Mouse (Mus musculus) frontal cortex, adult 2 months (tissue): ENCODE measurements around the gene Gstt2. TPM values are rescaled to one million over a fixed set of nuclear protein-coding genes. Genes with fewer than 3 reads are reported as not detected.
A peak's percentile ranks its signal among the peaks of the same experiment; 100 is the strongest.
"Not testable (repeated sequence)": the region's sequence is repeated elsewhere in the genome, so short reads cannot be mapped to it uniquely, and the experiment has no call there.

Source experiments
- DNase-seq, 2 experiments: peaks; one replicate each; pipeline ENCODE4 v3.0.0; 2022; ENCODE audit warnings: low spot score in 1 of 2; ENCODE audit errors: extremely low spot score in 1 of 2
- polyA plus RNA-seq: library from polyadenylated mRNA; depleted of rRNA; stranded (reverse); fragments of >200 nt; gene quantifications from 2 replicates; pipeline ENCODE4 v1.2.3, GENCODE M21; 2012

The Gstt2 gene
- polyA plus RNA-seq, 1 experiment: 17.8 TPM

- no peak for DNase-seq
Measured at GRCm38 (mm10) chr10:75856155-75856907, 19.1 kb upstream of the Gstt2 start.

GRCm38 (mm10) chr10:75855416-75855981, 18.3 kb upstream of the Gstt2 start:
- DNase-seq: no peak

- DNase-seq: no peak
Measured at GRCm38 (mm10) chr10:75854791-75855190, 17.6 kb upstream of the Gstt2 start.

- DNase-seq: no peak
Measured at GRCm38 (mm10) chr10:75854096-75854495, 16.9 kb upstream of the Gstt2 start.

- peak; percentile 72 to 95 for DNase-seq
Measured at GRCm38 (mm10) chr10:75853452-75853851, 16.2 kb upstream of the Gstt2 start.

GRCm38 (mm10) chr10:75852539-75853125, 15.4 kb upstream of the Gstt2 start:
- no peak for DNase-seq

GRCm38 (mm10) chr10:75851681-75852080, 14.5 kb upstream of the Gstt2 start:
- DNase-seq: no peak

GRCm38 (mm10) chr10:75851076-75851475, 13.9 kb upstream of the Gstt2 start:
- no peak for DNase-seq

GRCm38 (mm10) chr10:75848382-75848781, 11.2 kb upstream of the Gstt2 start:
- DNase-seq: no peak

GRCm38 (mm10) chr10:75845306-75845930, 8.2 kb upstream of the Gstt2 start:
- no peak for DNase-seq

- DNase-seq: no peak
Measured at GRCm38 (mm10) chr10:75844800-75845199, 7.6 kb upstream of the Gstt2 start.

GRCm38 (mm10) chr10:75843898-75844297, 6.7 kb upstream of the Gstt2 start:
- not testable (repeated sequence) for DNase-seq

GRCm38 (mm10) chr10:75839092-75839491, 1.9 kb upstream of the Gstt2 start:
- DNase-seq: no peak

GRCm38 (mm10) chr10:75835761-75836531, 1.3 kb downstream of the Gstt2 start:
- no peak for DNase-seq

GRCm38 (mm10) chr10:75835307-75835706, 1.9 kb downstream of the Gstt2 start:
- no peak for DNase-seq

- no peak for DNase-seq
Measured at GRCm38 (mm10) chr10:75834721-75835120, 2.5 kb downstream of the Gstt2 start.

GRCm38 (mm10) chr10:75834250-75834649, 3.0 kb downstream of the Gstt2 start:
- no peak for DNase-seq

- no peak for DNase-seq
Measured at GRCm38 (mm10) chr10:75833456-75834080, 3.7 kb downstream of the Gstt2 start.

GRCm38 (mm10) chr10:75832272-75832895, 4.8 kb downstream of the Gstt2 start:
- DNase-seq: peak in 1 of 2 experiments; percentile 75

GRCm38 (mm10) chr10:75830275-75830670, 7.0 kb downstream of the Gstt2 start:
- DNase-seq: no peak
